Mouse (Mus musculus) olfactory bulb, adult 2 months (tissue): ENCODE data around the gene Gm49368.

Experiments
- CTCF ChIP-seq: fragments of 200-500 bp; IDR thresholded peaks from 2 replicates; pipeline ENCODE4 v1.5.1; 2012; ENCODE audit warnings: low read depth, mild to moderate bottlenecking, low read length, moderate library complexity; ENCODE audit not compliant: insufficient read depth
- POLR2A ChIP-seq: fragments of 200-500 bp; IDR thresholded peaks from 2 replicates; pipeline ENCODE4 v1.6.1; 2012; ENCODE audit warnings: mild to moderate bottlenecking, low read depth, low read length, moderate library complexity; ENCODE audit not compliant: insufficient read depth

GRCm38 (mm10) chr7:128053061-128053460, 9.4 kb upstream of the Gm49368 start:
- no peak for TF ChIP-seq POLR2A
- no peak for TF ChIP-seq CTCF
